Mouse (Mus musculus) left cerebral cortex, postnatal 25 days (tissue): Measurements from ENCODE around the gene Olfr1471. TPM values are rescaled to one million over a fixed set of nuclear protein-coding genes. Genes with fewer than 3 reads are reported as not detected.
"Not testable (repeated sequence)": the region's sequence is repeated elsewhere in the genome, so short reads cannot be mapped to it uniquely, and the experiment has no call there.

ENCODE experiments used
- DNase-seq, 2 experiments: peaks; one replicate each; pipeline ENCODE4 v3.0.0; 2022; ENCODE audit warnings: low spot score in 2 of 2, mixed read lengths in 1 of 2
- intact Hi-C: fragments of 180-260 bp; cut with DNase I; formaldehyde crosslinking; loops from one replicate; pipeline ENCODE4 v1.15.1; 2025
- total RNA-seq, 2 experiments: library from RNA; stranded (reverse); gene quantifications; 2 replicates each; pipeline ENCODE4 v1.2.3; 2021

Gene Olfr1471
- not detected for total RNA-seq

DNA sequence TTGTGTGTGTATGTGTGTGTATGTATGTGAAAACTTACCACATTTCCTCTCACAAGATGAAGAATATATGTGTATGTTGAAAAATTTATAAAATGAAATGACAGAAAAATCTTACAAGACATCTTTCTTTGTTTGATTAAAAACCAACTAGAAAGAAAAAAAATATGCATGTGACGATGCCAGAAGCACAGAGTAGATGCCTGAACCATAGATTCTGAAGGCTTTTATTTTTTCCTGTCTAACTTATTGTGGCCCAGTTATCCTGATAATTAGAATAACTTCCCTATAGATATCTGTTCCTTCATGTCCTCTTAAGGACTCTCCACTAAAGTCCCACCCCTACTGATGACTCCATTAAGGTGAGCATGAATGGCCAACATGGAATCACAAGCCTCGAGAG is at the start of gene Olfr1471:
Gene Olfr1471, plus strand, starts transcription at position 301 of the 400 bp plus-strand sequence.
- intact Hi-C loops, DNase-seq: not testable (repeated sequence)

DNA sequence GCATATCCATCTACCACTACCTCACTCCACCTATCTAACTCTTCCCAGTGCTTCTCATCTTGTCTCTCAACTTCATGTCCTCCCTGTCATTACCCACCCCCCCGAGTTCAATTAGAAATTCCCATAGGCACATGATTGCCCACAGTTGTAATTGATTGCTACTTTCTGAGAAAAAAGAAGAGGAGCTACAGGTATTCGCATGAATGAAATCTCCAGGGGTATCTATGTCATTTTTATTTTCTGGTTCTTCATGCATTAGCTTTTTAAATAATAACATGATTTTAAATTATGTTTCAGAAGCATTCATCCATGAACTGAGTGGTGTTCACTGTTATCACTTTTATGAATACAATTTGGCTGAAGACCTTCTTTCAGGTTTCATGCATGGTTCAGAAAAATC is 35.7 kb upstream of the Olfr1471 start, which contains the start of gene Olfr1469:
Gene Olfr1469, plus strand, starts transcription at position 301 of the 400 bp plus-strand sequence.
- intact Hi-C loops, result no loop called here
- no peak for DNase-seq

DNA sequence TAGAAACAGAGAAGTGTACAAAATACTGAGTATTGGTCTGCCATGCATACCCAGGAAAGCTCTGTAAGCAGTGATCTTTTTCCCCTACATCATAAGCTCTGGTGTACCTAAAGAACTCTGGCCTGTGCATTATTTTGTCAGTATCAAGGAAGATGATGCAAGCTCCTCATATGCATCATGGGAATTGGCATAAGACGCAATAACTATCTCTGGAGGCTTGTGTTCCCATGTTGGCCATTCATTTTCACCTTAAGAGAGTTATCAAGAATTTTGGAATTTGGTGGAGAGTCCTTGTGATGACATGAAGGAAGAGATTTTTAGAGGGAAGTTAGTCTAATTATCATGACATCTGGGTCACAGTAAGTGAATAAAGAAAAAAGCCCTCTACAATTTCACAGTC is 12.8 kb downstream of the Olfr1471 start, which contains the start of gene Olfr1472:
Gene Olfr1472, minus strand, starts transcription at position 101 of the 400 bp plus-strand sequence.
- intact Hi-C loops, result no loop called here
- DNase-seq, result no peak

DNA sequence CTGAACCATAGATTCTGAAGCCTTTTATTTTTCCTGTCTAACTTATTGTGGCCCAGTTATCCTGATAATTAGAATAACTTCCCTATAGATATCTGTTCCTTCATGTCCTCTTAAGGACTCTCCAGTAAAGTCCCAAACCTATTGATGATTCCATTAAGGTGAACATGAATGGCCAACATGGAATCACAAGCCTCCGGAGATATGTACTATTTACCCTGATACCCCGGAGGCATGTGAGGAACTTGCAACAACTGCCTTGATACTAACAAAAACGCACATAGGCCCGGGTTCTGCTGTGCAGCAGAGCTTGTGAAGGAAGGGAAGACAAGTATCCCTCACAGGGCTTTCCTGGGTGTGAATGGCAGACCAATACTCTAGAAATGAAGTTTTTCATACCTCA is 26.1 kb downstream of the Olfr1471 start, which contains the start of gene Olfr1474:
Gene Olfr1474, plus strand, starts transcription at position 301 of the 400 bp plus-strand sequence.
- DNase-seq, intact Hi-C loops: not testable (repeated sequence)

DNA sequence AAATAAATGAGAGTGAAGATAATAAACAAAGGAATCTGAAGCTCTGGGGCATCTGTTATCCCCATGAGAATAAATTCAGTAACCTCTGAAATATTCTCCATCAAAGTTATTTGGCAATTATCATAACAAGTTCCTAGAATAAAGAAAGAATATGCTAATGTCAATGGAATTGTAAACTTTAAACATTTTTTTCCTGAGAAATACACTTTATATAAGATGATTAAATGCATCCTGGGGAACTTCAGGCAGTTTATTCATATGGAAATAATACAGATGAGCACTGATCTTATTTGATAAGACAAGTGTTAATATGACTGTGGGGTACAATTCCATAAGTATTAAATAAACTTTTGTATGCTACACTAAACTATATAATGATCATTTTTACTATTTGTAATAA is 36.9 kb downstream of the Olfr1471 start, which contains the start of gene Olfr1475:
Gene Olfr1475, minus strand, starts transcription at position 101 of the 400 bp plus-strand sequence.
- DNase-seq, result no peak
- intact Hi-C loops, result no loop called here

DNA sequence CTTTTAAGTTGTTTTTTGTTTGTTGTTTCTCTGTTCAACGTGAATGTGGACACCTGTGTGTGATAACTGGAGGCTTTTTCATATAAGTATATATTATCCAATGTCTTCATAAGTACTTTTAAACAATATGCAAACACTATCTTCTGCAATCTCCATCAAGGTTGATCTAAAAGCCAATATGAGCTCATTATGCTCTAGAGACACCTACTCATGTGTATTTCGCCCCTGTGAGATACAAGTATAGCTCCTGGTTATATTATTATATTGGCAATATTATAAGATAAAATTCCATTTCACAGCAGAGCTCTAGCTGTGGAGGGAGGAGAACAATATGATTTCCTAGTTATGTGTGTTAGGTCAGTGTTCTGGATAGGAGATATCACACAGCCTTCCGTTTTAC is 57.0 kb downstream of the Olfr1471 start, which contains the start of gene Olfr1477:
Gene Olfr1477, plus strand, starts transcription at position 301 of the 400 bp plus-strand sequence.
- DNase-seq, result no peak
- intact Hi-C loops, result no loop called here

Other genes starting within 250 kb of the Olfr1471 start
- not detected for gene Olfr1463, start 212.1 kb upstream of the Olfr1471 start, total RNA-seq
- gene Olfr1465, start 127.9 kb upstream of the Olfr1471 start, total RNA-seq, result not detected
- not detected for gene Olfr1466, start 104.5 kb upstream of the Olfr1471 start, total RNA-seq
- not detected for gene Olfr1467, start 81.2 kb upstream of the Olfr1471 start, total RNA-seq
- gene Olfr1469, start 35.6 kb upstream of the Olfr1471 start, total RNA-seq, result not detected
- not detected for gene Olfr1472, start 12.7 kb downstream of the Olfr1471 start, total RNA-seq
- not detected for gene Olfr1474, start 26.2 kb downstream of the Olfr1471 start, total RNA-seq
- not detected for gene Olfr1475, start 36.8 kb downstream of the Olfr1471 start, total RNA-seq
- not detected for gene Olfr1477, start 57.1 kb downstream of the Olfr1471 start, total RNA-seq
- not detected for gene Olfr1480, start 84.5 kb downstream of the Olfr1471 start, total RNA-seq
- gene Olfr1484, start 140.1 kb downstream of the Olfr1471 start, total RNA-seq, result not detected
- gene Olfr1487, start 174.0 kb downstream of the Olfr1471 start, total RNA-seq, result not detected
- gene Olfr1489, start 188.2 kb downstream of the Olfr1471 start, total RNA-seq, result not detected
- not detected for gene Olfr1490, start 207.7 kb downstream of the Olfr1471 start, total RNA-seq